Mouse (Mus musculus) adrenal gland, adult (tissue): ENCODE results near the gene Hivep3.

Experiments
- DNase-seq, 2 experiments: peaks; one replicate each; pipeline ENCODE4 v3.0.0; 2022 to 2023; ENCODE audit warnings: low spot score in 1 of 2; ENCODE audit not compliant: inconsistent age in 2 of 2

The Hivep3 gene

GRCm38 (mm10) chr4:119973729-119974605 is 240.4 kb downstream of the Hivep3 start:
- no peak for DNase-seq

DNA sequence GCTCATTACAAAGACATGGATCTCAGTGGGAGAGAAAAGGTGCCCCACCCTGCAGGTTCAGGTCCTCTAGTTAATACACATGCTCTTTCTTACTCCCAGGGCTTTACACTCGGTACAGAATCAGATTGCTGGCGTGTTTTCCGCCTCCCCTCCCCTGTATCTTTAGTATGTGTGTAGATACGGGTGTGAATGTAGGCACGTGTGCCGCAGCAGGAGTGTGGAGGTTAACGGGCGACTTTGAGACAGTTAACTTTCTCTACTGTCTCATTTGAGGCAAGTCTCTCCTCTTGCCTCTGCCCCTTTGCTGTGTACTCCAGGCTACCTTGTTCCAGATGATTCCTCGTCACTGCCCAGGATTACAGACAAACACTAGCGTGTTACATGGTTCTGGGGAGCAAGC is 241.7 kb downstream of the Hivep3 start:
- DNase-seq: no peak

- no peak for DNase-seq
Measured at GRCm38 (mm10) chr4:119975822-119976221, 242.2 kb downstream of the Hivep3 start.

DNA sequence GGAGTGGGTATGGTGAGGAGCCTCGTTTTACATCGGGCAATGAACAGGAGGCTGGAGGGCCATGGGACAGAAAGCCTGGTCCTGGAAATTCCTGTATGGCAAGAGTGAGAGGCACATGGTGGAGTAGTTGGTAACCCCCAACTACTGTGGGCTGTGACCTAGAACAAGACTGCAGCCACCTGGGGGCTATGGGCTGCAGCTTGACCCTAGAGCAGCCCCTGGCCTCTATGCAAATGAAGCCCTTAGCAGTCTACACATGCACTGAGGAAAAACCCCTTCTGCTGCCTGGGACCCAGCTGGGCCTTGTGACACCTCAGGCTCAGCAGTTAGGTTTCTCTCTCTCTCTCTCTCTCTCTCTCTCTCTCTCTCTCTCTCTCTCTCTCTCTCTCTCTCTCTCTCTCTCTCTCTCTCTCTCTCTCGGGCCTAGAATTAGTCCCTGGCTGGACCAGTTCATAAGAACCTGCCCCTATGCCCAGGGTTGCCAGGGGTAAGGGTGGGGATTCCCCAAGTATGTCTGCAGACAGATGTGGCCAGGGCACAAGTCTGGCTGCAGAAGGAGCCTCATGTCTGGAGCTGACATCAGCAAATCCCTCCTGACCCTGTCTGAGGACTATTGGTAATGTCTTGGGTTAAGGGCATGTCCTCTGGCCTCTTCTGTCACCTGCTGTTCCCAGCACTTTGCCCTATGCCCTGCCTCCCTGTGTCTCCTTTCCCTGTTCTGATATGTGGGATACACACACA is 243.0 kb downstream of the Hivep3 start:
- no peak for DNase-seq

DNA sequence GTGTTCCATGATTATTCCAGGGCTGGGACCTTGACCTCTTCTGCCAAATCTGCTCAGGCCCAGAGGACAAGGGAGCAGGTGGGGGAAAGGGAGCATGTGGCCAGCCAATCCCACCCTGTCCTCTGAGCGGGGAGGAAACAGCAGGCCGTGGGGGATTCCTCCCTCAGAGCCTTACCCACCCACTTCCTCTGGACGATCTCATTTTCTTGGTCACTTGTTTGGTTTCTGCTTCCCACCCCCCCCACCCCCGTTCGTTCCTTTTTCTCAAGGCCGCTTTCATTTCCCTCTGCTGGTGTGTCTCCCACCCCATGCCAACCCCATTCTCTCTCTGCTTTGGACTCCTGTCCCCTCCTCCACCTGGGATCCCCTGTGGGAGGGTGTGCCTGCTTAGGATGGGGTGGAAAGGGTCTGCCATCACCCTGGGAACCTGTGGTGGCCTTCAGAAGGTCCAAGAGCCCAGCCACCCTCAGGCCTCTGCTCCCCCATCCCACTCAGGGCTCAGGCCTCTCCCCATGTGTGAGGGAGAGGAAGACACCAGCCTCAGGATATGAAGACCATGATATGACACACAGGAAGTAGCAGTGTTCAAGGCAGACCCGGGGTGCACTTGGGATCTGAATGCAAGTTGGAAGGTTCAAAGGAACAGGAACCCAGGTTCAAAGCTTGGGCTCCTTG is 244.4 kb downstream of the Hivep3 start:
- no peak for DNase-seq

DNA sequence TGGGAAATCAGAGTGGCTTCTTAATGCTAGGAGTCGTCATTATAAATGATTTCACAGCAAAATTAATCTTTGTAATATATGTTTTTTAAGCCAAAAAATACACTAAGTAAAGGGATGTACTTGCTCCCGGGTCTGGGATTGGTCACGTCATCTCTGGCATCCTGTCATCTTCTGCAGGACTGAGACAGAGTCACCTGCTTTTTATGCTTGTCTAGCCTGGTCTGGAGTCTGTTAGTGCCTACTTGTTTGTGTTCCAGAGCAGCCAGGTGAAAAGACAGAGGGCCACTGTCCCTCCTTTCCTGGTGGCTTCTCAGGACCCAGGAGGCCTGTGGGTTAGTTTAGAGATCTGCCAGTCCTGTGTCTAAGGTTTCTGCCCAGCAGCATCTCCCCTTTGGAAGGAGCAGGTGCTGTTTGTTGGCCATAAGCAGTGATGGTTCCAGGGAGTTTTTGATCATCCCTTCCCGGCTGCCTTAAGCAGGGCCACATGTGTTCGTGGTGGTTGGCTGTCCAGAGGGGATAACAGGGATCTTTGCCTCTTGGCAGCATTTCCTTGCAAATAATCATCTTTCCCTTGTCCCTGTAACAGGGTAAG is 245.8 kb downstream of the Hivep3 start:
- DNase-seq: no peak

GRCm38 (mm10) chr4:119979918-119980317 is 246.3 kb downstream of the Hivep3 start:
- DNase-seq: no peak

DNA sequence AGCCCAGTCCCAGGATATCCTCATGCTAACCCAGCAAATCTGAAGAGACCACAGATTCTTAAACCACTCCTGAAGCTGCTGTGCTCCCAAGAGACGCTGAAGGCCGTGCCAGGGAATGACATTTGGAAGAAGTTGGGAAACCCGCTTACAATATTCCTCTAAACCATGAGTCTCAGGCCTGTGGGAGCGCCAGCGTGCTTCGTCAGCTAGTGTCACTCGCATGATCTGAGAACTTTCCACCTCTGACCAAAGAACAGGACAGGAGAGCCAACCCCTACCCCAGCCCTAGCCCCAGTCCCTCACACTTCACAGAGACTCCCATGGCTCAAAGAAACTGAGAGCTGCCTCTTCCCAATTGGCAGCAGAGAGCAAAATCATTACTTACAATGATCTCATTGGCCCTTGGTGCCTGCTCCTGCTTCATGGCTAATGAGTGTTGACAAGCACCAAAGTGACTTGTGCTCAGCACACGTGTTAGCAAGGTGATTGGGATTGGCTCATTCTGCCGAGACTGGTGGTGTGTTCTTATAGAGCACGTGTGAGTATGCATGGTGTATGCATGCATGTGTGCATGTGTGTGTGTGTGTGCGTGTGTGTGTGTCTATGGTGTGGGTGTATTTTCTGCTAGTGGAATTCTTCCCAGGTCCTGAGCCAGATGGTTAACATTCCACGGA is 247.6 kb downstream of the Hivep3 start:
- DNase-seq: no peak

- DNase-seq: no peak
Measured at GRCm38 (mm10) chr4:119986065-119986464, 252.5 kb downstream of the Hivep3 start.

- no peak for DNase-seq
Measured at GRCm38 (mm10) chr4:119986580-119987291, 253.2 kb downstream of the Hivep3 start.

GRCm38 (mm10) chr4:119987376-119988087 is 253.9 kb downstream of the Hivep3 start:
- DNase-seq: no peak

DNA sequence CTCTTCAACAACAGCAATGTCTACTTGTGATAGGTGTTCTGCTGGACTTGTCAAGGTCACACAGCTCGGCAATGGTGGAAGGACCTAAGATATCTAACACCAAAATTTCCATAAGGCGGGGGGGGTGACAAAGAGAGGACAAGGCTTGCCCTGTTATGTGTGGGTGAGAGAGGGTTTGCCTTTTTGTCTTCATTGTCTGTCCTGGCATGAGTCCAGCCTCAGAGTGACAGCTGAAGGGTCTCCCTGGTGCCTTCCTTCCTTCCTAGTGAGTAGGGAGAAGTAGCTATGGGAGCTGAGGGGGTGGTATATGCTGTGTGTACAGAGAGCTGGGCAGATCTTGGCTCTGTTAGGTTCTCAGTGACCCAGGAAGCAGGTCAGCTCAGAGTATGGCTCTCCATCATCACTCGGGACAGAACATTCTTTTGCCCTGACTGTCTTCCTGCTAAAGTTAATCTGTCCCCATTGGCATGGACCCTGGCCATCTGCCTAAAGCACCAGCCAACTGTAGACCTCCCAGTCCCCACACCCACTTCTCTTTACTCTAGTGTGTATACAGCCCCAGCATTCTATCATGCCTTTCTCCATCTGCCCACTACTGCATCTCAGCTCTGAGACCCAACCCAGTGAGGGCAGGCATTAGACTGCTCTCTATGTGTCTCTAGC is 255.6 kb downstream of the Hivep3 start:
- DNase-seq: peak in 1 of 2 experiments; percentile 55

- DNase-seq: no peak
Measured at GRCm38 (mm10) chr4:119990346-119990745, 256.8 kb downstream of the Hivep3 start.

- DNase-seq: no peak
Measured at GRCm38 (mm10) chr4:119990841-119991240, 257.3 kb downstream of the Hivep3 start.

- no peak for DNase-seq
Measured at GRCm38 (mm10) chr4:119991758-119992157, 258.2 kb downstream of the Hivep3 start.

DNA sequence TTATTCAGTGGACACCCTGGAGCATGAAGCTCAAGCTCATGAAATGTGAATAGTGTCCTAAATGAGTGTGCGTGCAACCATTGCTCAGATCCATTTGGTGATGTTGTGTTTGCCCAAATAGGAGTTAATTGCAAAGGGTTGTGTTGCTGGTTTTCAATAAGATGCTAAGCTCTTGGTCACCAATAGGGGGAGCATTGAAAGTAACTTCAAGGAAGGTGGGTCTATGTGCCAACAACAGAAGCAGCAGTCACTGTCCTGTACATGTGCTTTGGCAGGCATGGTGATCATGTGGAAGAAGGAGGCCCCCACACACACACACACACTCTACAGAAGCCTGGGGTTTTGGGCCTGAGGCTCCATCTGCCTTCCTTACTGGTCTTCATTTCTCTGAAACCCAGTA is 262.8 kb downstream of the Hivep3 start:
- no peak for DNase-seq

DNA sequence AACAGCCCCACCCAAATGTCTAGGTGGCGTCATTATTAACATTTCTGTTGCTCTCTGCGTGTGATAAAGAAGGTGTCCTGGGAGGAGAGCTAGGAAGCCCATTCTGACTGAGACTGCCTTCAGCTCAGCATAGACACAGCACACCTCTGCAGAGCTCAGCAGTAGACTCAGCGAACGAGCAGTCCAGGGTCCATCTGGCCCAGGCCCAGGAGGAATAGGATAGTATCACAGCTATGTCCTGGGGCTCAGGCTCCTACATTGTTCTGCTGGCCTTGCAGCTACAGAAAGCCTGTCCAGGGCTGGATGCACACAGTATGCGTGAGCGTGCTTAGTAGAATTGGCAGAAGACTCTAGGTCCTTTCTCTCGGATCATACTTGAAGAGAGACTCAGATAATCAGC is 263.8 kb downstream of the Hivep3 start:
- no peak for DNase-seq

GRCm38 (mm10) chr4:119998911-119999310 is 265.3 kb downstream of the Hivep3 start:
- no peak for DNase-seq

DNA sequence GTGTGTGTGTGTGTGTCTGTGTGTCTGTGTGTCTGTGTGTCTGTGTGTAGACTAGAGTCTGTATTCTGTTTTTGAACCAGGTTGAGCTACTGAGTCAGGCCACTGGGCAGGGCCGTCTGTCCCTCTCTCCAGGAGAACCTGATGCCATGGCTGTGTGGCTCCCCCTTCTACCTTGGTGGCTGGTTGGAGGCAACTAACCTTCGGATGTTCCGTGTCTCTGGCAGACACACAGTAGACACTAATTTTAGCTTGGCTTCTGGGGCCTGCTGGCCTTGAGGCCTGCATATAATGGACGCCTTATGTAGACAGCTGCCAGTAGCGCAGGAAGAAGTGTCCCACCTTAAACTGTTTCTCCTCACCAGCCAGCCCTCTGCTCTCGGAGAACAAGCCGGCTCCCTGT is 267.3 kb downstream of the Hivep3 start:
- no peak for DNase-seq
